Mouse (Mus musculus): ENCODE measurements around the gene Olfr1373. TPM values are rescaled to one million over a fixed set of nuclear protein-coding genes. Genes with fewer than 3 reads are reported as not detected.
"Not testable (repeated sequence)": the region's sequence is repeated elsewhere in the genome, so short reads cannot be mapped to it uniquely, and the experiment has no call there.

The Olfr1373 gene
- polyA plus RNA-seq, 1 experiment from 2014 or later: not detected

GRCm38 (mm10) chr11:52117156-52117555 is 28.2 kb downstream of the Olfr1373 start:
- Histone ChIP-seq H3K27me3 (ENCODE audit: control insufficient read depth, insufficient read depth, low read length) (no peaks in the 10 kb centered on the region), H3K4me2 (replicated peaks; ENCODE audit: low read depth) (no peak overlapping the region), H3K9me3 (ENCODE audit: control insufficient read depth, low read length) (no peaks in the 10 kb centered on the region), H3K9ac (ENCODE audit: low read length) (no peak overlapping the region), H3K4me1 (replicated peaks; ENCODE audit: control insufficient read depth, insufficient read depth) (no peaks in the 10 kb centered on the region), H3K4me3 (ENCODE audit: low read depth, low read length) (no peak overlapping the region), H3K36me3 (ENCODE audit: control insufficient read depth, insufficient read depth, low read length) (peaks cover 27% of the 10 kb centered on the region), H3K27ac (replicated peaks) (no peak overlapping the region)
- no peak for DNase-seq (ENCODE audit: low spot score)
- TF ChIP-seq CTCF (IDR thresholded peaks at IDR 0.05; ENCODE audit: low read depth): no peak
- TF ChIP-seq EP300 (optimal IDR thresholded peaks at IDR 0.05): no peak
- WGBS: 94% methylated on average over 7 of the region's 7 CpGs
- no peak for ATAC-seq (ENCODE audit: low FRiP score, low TSS enrichment)

GRCm38 (mm10) chr11:52116117-52116516 is 29.2 kb downstream of the Olfr1373 start:
- H3K4me2 ChIP-seq (replicated peaks; ENCODE audit: low read depth); H3K9ac ChIP-seq (ENCODE audit: low read length); H3K4me3 ChIP-seq (ENCODE audit: low read depth, low read length); ATAC-seq (ENCODE audit: low FRiP score, low TSS enrichment); H3K27ac ChIP-seq (replicated peaks); H3K9me3 ChIP-seq (ENCODE audit: control insufficient read depth, low read length); DNase-seq (ENCODE audit: low spot score); H3K4me1 ChIP-seq (replicated peaks; ENCODE audit: control insufficient read depth, insufficient read depth); H3K27me3 ChIP-seq (ENCODE audit: control insufficient read depth, insufficient read depth, low read length): not testable (repeated sequence)
- WGBS: 87% methylated on average over 6 of the region's 6 CpGs
- peaks cover 26% of the 10 kb centered on the region for H3K36me3 ChIP-seq (ENCODE audit: control insufficient read depth, insufficient read depth, low read length)

- no peaks in the 10 kb centered on the region for H3K9me3 ChIP-seq (ENCODE audit: control insufficient read depth, low read length)
- H3K27ac ChIP-seq (replicated peaks): no peak overlapping the region
- peaks cover 26% of the 10 kb centered on the region for H3K36me3 ChIP-seq (ENCODE audit: control insufficient read depth, insufficient read depth, low read length)
- H3K4me3 ChIP-seq (ENCODE audit: low read depth, low read length): no peak overlapping the region
- 90% methylated on average over 3 of the region's 3 CpGs for WGBS
- ATAC-seq (ENCODE audit: low FRiP score, low TSS enrichment): no peak
- TF ChIP-seq CTCF (IDR thresholded peaks at IDR 0.05; ENCODE audit: low read depth): no peak
- TF ChIP-seq EP300 (optimal IDR thresholded peaks at IDR 0.05): no peak
- H3K4me1 ChIP-seq (replicated peaks; ENCODE audit: control insufficient read depth, insufficient read depth): no peaks in the 10 kb centered on the region
- H3K9ac ChIP-seq (ENCODE audit: low read length): no peak overlapping the region
- no peaks in the 10 kb centered on the region for H3K27me3 ChIP-seq (ENCODE audit: control insufficient read depth, insufficient read depth, low read length)
- no peak for DNase-seq (ENCODE audit: low spot score)
- no peak overlapping the region for H3K4me2 ChIP-seq (replicated peaks; ENCODE audit: low read depth)
Measured at GRCm38 (mm10) chr11:52115479-52115878, 29.8 kb downstream of the Olfr1373 start.

- DNase-seq (ENCODE audit: low spot score) (no peak), ATAC-seq (ENCODE audit: low FRiP score, low TSS enrichment) (no peak)
- no peaks in the 10 kb centered on the region for H3K27me3 ChIP-seq (ENCODE audit: control insufficient read depth, insufficient read depth, low read length)
- no peak overlapping the region for H3K4me2 ChIP-seq (replicated peaks; ENCODE audit: low read depth)
- H3K4me1 ChIP-seq (replicated peaks; ENCODE audit: control insufficient read depth, insufficient read depth): peaks cover 3% of the 10 kb centered on the region; the same call in 1 of the 2 replicates
- H3K36me3 ChIP-seq (ENCODE audit: control insufficient read depth, insufficient read depth, low read length): 0 out of 2 replicates have a peak, but pooled peaks cover under 1% of the 10 kb centered on the region
- H3K27ac ChIP-seq (replicated peaks): no peak overlapping the region
- TF ChIP-seq EP300 (optimal IDR thresholded peaks at IDR 0.05): no peak
- no peak for TF ChIP-seq CTCF (IDR thresholded peaks at IDR 0.05; ENCODE audit: low read depth)
- no peak overlapping the region for H3K9ac ChIP-seq (ENCODE audit: low read length)
- H3K4me3 ChIP-seq (ENCODE audit: low read depth, low read length): no peak overlapping the region
- WGBS: 68% methylated on average over 1 of the region's 1 CpGs
- H3K9me3 ChIP-seq (ENCODE audit: control insufficient read depth, low read length): no peaks in the 10 kb centered on the region
Measured at GRCm38 (mm10) chr11:52109421-52109820, 35.9 kb downstream of the Olfr1373 start.

GRCm38 (mm10) chr11:52108796-52109195 is 36.5 kb downstream of the Olfr1373 start:
- Histone ChIP-seq H3K36me3 (ENCODE audit: control insufficient read depth, insufficient read depth, low read length) (no peaks in the 10 kb centered on the region), H3K27ac (replicated peaks) (no peak overlapping the region), H3K4me2 (replicated peaks; ENCODE audit: low read depth) (no peak overlapping the region), H3K27me3 (ENCODE audit: control insufficient read depth, insufficient read depth, low read length) (no peaks in the 10 kb centered on the region), H3K9me3 (ENCODE audit: control insufficient read depth, low read length) (no peaks in the 10 kb centered on the region), H3K4me1 (replicated peaks; ENCODE audit: control insufficient read depth, insufficient read depth) (peaks cover 3% of the 10 kb centered on the region; the same call in 1 of the 2 replicates), H3K4me3 (ENCODE audit: low read depth, low read length) (no peak overlapping the region), H3K9ac (ENCODE audit: low read length) (no peak overlapping the region)
- DNase-seq (ENCODE audit: low spot score) (no peak), ATAC-seq (ENCODE audit: low FRiP score, low TSS enrichment) (no peak)
- 88% methylated on average over 5 of the region's 5 CpGs for WGBS
- TF ChIP-seq CTCF (IDR thresholded peaks at IDR 0.05; ENCODE audit: low read depth) (no peak), EP300 (optimal IDR thresholded peaks at IDR 0.05) (no peak)

GRCm38 (mm10) chr11:52106438-52106837 is 38.9 kb downstream of the Olfr1373 start:
- Histone ChIP-seq H3K27me3 (ENCODE audit: control insufficient read depth, insufficient read depth, low read length) (no peaks in the 10 kb centered on the region), H3K27ac (replicated peaks) (no peak overlapping the region), H3K4me1 (replicated peaks; ENCODE audit: control insufficient read depth, insufficient read depth) (peaks cover 5% of the 10 kb centered on the region; the same call in 1 of the 2 replicates), H3K9me3 (ENCODE audit: control insufficient read depth, low read length) (no peaks in the 10 kb centered on the region), H3K4me3 (ENCODE audit: low read depth, low read length) (no peak overlapping the region), H3K4me2 (replicated peaks; ENCODE audit: low read depth) (no peak overlapping the region), H3K36me3 (ENCODE audit: control insufficient read depth, insufficient read depth, low read length) (no peaks in the 10 kb centered on the region), H3K9ac (ENCODE audit: low read length) (no peak overlapping the region)
- DNase-seq (ENCODE audit: low spot score): no peak
- no peak for ATAC-seq (ENCODE audit: low FRiP score, low TSS enrichment)
- TF ChIP-seq EP300 (optimal IDR thresholded peaks at IDR 0.05) (no peak), CTCF (IDR thresholded peaks at IDR 0.05; ENCODE audit: low read depth) (no peak)
- WGBS: 73% methylated on average over 1 of the region's 1 CpGs

All from stomach, postnatal 0 days (tissue).